Mouse (Mus musculus) bone marrow macrophage, adult 2 months (primary cell): ENCODE data around the gene Btbd10. TPM values are rescaled to one million over a fixed set of nuclear protein-coding genes. Genes with fewer than 3 reads are reported as not detected.
A peak's percentile ranks its signal among the peaks of the same experiment; 100 is the strongest.

Experiments
- H3K27ac ChIP-seq: 2 replicates; pipeline ENCODE4 v1.5.1; 2012; ENCODE audit warnings: low read depth, low read length; ENCODE audit not compliant: insufficient read depth
- H3K4me1 ChIP-seq: 2 replicates; pipeline ENCODE4 v1.6.1; 2012; ENCODE audit warnings: low read length; ENCODE audit not compliant: control insufficient read depth, insufficient read depth
- H3K4me3 ChIP-seq: 2 replicates; pipeline ENCODE4 v1.5.1; 2012; ENCODE audit warnings: mild to moderate bottlenecking, low read length, moderate library complexity; ENCODE audit not compliant: insufficient read depth
- CTCF ChIP-seq: IDR thresholded peaks from 2 replicates; pipeline ENCODE4 v1.5.1; 2012; ENCODE audit warnings: low read depth, mild to moderate bottlenecking, low read length, moderate library complexity
- POLR2A ChIP-seq: IDR thresholded peaks from 2 replicates; pipeline ENCODE4 v1.6.1; 2012; ENCODE audit warnings: mild to moderate bottlenecking, low read depth, low read length, borderline replicate concordance
- polyA plus RNA-seq: library from polyadenylated mRNA; stranded (reverse); fragments of >200 nt; gene quantifications from 2 replicates; pipeline ENCODE4 v1.2.4, GENCODE M21; 2012; ENCODE audit not compliant: missing spikeins, insufficient read depth, insufficient read length

Gene Btbd10
- polyA plus RNA-seq, 1 experiment = 12.3 TPM

GRCm38 (mm10) chr7:113372682-113373081 lies 3.5 kb upstream of the Btbd10 start:
- Histone ChIP-seq H3K27ac (no peak overlapping the region), H3K4me3 (no peak overlapping the region), H3K4me1 (peaks cover 7% of the 10 kb centered on the region)
- TF ChIP-seq POLR2A (no peak), CTCF (no peak)

- Histone ChIP-seq H3K4me3 (peak overlapping the region; percentile 88), H3K27ac (peak overlapping the region; percentile 39), H3K4me1 (peaks cover 8% of the 10 kb centered on the region)
- TF ChIP-seq CTCF (no peak), POLR2A (no peak)
Observed at GRCm38 (mm10) chr7:113369620-113370340, 588 bp upstream of the Btbd10 start.

- TF ChIP-seq POLR2A (no peak), CTCF (no peak)
- Histone ChIP-seq H3K4me1 (peaks cover 8% of the 10 kb centered on the region), H3K4me3 (no peak overlapping the region), H3K27ac (no peak overlapping the region)
Observed at GRCm38 (mm10) chr7:113367440-113367839, 1.8 kb downstream of the Btbd10 start.

GRCm38 (mm10) chr7:113349089-113349488 lies 20.1 kb downstream of the Btbd10 start:
- Histone ChIP-seq H3K4me1 (peaks cover 2% of the 10 kb centered on the region; the same call in 1 of the 2 replicates), H3K27ac (no peak overlapping the region)

DNA sequence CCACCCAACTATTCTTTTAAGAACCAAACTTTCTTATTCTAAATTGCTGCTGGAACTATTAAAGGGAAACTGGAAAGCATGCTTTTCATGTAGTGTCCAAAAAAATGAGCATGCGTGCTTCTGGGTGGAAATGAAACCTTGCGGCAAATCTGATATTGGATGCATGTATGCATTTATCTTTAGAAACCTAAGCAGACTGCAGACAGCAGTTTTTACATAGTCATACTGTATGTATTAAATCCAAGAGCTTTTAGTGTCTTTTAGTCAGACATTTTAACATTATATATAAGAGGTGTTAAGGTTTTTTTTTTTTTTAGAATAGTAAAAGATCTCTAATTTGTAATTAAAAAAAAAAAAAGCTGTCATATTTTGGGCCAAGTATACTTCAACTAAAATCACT lies 21.5 kb downstream of the Btbd10 start:
- Histone ChIP-seq H3K27ac (no peak overlapping the region), H3K4me1 (peaks cover 2% of the 10 kb centered on the region; the same call in 1 of the 2 replicates), H3K4me3 (no peak overlapping the region)
- TF ChIP-seq POLR2A = no peak

More at GRCm38 (mm10) chr7:113349089-113349488, 20.1 kb downstream of the Btbd10 start:
- no peak for TF ChIP-seq POLR2A
- TF ChIP-seq CTCF = no peak
- H3K4me3 ChIP-seq = no peak overlapping the region

DNA sequence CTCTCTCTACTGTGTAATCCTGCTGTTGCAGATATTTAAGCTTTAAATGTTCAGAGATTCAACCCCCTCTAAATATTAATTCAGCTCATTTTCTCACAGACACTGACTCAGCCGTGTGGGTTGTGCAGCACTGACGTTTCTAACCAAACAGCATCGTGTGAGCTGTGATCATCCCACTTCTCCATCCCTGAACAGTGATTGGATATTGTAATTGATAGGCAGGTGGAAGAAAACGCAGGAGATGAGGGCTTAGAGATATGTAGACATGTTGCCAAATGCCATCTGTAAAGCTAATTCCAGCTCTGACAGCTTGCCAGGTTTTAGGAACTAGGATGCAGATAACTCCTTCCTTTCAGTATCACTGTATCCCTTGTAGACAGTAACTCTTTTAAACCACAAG lies 21.9 kb downstream of the Btbd10 start:
- TF ChIP-seq CTCF = no peak
- TF ChIP-seq POLR2A = no peak
- Histone ChIP-seq H3K27ac (no peak overlapping the region), H3K4me1 (peaks cover 2% of the 10 kb centered on the region; the same call in 1 of the 2 replicates), H3K4me3 (no peak overlapping the region)

DNA sequence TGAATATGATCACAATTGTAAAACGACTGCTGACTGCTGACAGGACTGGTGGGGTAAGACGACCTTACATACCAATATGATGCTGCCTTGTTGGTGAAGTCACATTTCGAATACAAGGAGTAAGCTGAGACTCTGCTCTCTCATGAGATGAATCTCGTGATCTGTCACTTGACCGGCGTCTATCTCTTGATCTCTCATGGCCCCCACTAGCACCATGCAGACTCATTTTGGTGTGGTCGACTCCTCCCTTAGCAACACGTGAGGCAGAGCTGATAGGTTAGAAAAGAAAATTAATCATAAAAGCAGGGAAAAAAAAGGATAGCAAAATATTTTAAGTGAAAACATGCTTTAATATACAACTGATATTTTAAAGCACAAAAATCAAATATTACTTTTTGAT lies 33.9 kb downstream of the Btbd10 start:
- no peak for TF ChIP-seq CTCF
- TF ChIP-seq POLR2A = no peak
- no peaks in the 10 kb centered on the region for H3K4me1 ChIP-seq
- H3K27ac ChIP-seq = no peak overlapping the region
- no peak overlapping the region for H3K4me3 ChIP-seq

DNA sequence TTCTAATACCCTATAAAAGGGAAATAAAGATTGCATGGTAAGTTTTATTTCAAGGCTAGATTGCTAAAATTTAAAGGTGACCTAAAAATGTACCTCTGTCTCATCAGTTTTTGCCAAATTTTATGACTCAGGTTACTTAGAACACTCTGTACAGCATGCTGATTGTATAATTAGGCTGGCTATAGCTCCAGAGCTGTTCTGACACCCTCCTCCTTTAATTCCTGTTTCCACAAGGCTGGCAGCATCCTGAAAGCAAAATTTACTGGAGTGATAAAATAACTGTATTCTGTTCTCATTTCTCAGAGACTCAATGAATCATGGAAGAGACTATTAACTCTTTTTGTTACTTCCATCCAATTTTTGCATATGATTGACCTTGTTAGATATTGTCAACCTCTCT lies 35.2 kb downstream of the Btbd10 start:
- H3K4me1 ChIP-seq = no peaks in the 10 kb centered on the region
- TF ChIP-seq POLR2A (no peak), CTCF (no peak)
- no peak overlapping the region for H3K27ac ChIP-seq
- H3K4me3 ChIP-seq = no peak overlapping the region

DNA sequence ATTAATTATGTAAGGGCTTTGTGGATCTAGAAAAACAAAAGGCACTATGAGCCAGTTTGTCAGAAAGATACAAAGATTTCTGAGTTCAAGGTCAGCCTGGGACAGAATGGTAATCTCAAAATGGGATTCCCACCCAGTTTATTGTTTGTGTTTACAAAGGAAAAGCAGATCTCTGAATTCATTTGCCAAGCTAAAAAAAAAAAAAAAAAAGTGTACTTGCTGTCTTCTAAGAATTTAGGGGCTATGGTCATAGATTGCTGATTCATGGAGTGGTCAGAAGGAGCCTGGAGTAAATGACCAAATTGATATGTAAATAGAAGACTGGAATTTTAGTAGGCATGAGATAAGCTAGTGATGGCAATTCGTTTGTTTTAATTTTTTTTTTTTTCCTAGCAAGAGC lies 49.1 kb downstream of the Btbd10 start:
- TF ChIP-seq POLR2A = no peak
- no peak for TF ChIP-seq CTCF
- Histone ChIP-seq H3K4me1 (peaks cover 5% of the 10 kb centered on the region; the same call in 1 of the 2 replicates), H3K4me3 (no peak overlapping the region), H3K27ac (no peak overlapping the region)

DNA sequence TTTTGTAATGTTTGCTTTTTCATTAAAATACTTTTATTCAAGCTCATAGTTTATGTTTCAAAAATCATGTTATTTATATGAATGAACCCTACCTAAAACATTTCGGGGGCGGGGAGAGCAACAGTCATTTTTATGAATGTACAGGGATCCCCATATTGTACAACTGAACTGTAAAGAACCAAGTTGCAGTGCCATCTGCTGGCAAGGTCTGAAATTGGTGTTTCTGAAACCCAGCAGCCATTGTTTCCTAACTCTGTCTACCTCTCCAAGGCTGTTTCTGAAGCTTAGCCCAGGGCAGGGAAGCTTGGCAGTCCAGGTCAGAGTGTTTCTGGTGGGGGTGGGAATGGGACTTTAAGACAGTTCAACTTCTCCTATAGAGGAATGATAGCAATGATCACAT lies 57.4 kb downstream of the Btbd10 start:
- no peak overlapping the region for H3K27ac ChIP-seq
- no peak overlapping the region for H3K4me3 ChIP-seq

GRCm38 (mm10) chr7:113310136-113310535 lies 59.1 kb downstream of the Btbd10 start:
- peaks cover 15% of the 10 kb centered on the region for H3K4me1 ChIP-seq
- H3K27ac ChIP-seq = no peak overlapping the region
- no peak for TF ChIP-seq CTCF
- TF ChIP-seq POLR2A = no peak
- no peak overlapping the region for H3K4me3 ChIP-seq

More for the DNA sequence above, 57.4 kb downstream of the Btbd10 start:
- no peak for TF ChIP-seq CTCF
- TF ChIP-seq POLR2A = no peak
- peaks cover 15% of the 10 kb centered on the region for H3K4me1 ChIP-seq
